Mouse (Mus musculus): ENCODE results near the gene Kcnj2.

The Kcnj2 gene

GRCm38 (mm10) chr11:111091117-111091516, 25.2 kb downstream of the Kcnj2 start:
- in situ Hi-C loops (cut with MboI, MseI), result no loop called here

- in situ Hi-C loops (cut with MboI, MseI), result no loop called here
Measured at GRCm38 (mm10) chr11:111092967-111093366, 27.0 kb downstream of the Kcnj2 start.

- in situ Hi-C loops (cut with MboI, MseI), result no loop called here
Measured at GRCm38 (mm10) chr11:111096612-111097011, 30.6 kb downstream of the Kcnj2 start.

GRCm38 (mm10) chr11:111100131-111100530, 34.2 kb downstream of the Kcnj2 start:
- in situ Hi-C loops (cut with MboI, MseI), result no loop called here

- in situ Hi-C loops (cut with MboI, MseI), result no loop called here
Measured at GRCm38 (mm10) chr11:111100651-111101050, 34.7 kb downstream of the Kcnj2 start.

- in situ Hi-C loops (cut with MboI, MseI), result no loop called here
Measured at GRCm38 (mm10) chr11:111101620-111102176, 35.7 kb downstream of the Kcnj2 start.

- in situ Hi-C loops (cut with MboI, MseI), result no loop called here
Measured at GRCm38 (mm10) chr11:111104422-111104821, 38.5 kb downstream of the Kcnj2 start.

GRCm38 (mm10) chr11:111108130-111108529, 42.2 kb downstream of the Kcnj2 start:
- in situ Hi-C loops (cut with MboI, MseI), result no loop called here

- in situ Hi-C loops (cut with MboI, MseI), result no loop called here
Measured at GRCm38 (mm10) chr11:111121514-111121913, 55.5 kb downstream of the Kcnj2 start.

- in situ Hi-C loops (cut with MboI, MseI), result no loop called here
Measured at GRCm38 (mm10) chr11:111123324-111123723, 57.4 kb downstream of the Kcnj2 start.

- in situ Hi-C loops (cut with MboI, MseI), result no loop called here
Measured at GRCm38 (mm10) chr11:111125963-111126362, 60.0 kb downstream of the Kcnj2 start.

All from T-helper 1 cell (primary cell).